Mouse (Mus musculus): ENCODE measurements around the gene Aox4.

GRCm38 (mm10) chr1:58303726-58304125 lies 93.5 kb downstream of the Aox4 start:
- TF ChIP-seq GATA1 (IDR thresholded peaks at IDR 0.05; ENCODE audit: borderline replicate concordance, low read length) (no peak), FLI1 (IDR thresholded peaks at IDR 0.05; ENCODE audit: low read length) (no peak)

Data from megakaryocyte, embryonic 14.5 days (primary cell).